Mouse (Mus musculus): ENCODE data around the gene Necap2.

DNA sequence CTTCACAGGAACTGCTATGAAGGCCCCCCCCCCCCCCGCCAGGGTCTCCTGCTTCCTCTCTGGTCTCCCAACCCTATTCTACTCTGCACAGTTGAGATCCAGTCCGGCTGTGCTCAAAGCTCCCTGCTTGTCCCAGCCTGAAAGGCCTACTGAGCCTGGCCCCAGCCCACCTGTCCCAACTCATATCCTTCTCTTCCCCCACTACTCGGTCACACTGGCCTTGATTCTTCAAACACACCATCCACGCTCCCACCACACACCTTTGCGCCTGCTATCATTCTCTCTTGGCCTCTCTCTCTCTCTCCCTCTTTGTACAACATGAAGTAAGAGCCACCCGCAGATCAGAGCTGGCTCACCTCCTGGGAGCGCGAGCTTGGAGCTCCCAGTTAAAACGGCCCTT lies 19.3 kb downstream of the Necap2 start:
- no peak for TF ChIP-seq CTCF (IDR thresholded peaks at IDR 0.05; ENCODE audit: control insufficient read depth, insufficient read depth, insufficient replicate concordance, low read depth, low read length)
- TF ChIP-seq POLR2A (IDR thresholded peaks at IDR 0.05; ENCODE audit: control insufficient read depth, low read depth, low read length), result no peak
